Mouse (Mus musculus) embryonic stem cell, embryonic (primary cell): Measurements from ENCODE around the gene Bst1.

Source experiments
- CTCF ChIA-PET, 4 experiments: fragments of 300-600 bp in 2 of 4; fragments of 350-600 bp in 2 of 4; sonication (Branson Sonifier 250); formaldehyde crosslinking; loops; one replicate each; lab custom pipeline; 2022; ENCODE audit warnings: inconsistent platforms in 2 of 4; lab: Charles Lee
- POLR2A ChIA-PET, 4 experiments: fragments of 300-600 bp in 2 of 4; fragments of 350-600 bp in 2 of 4; sonication (Branson Sonifier 250); formaldehyde crosslinking; loops; one replicate each; lab custom pipeline; 2022; ENCODE audit warnings: antibody characterized with exemption in 4 of 4, inconsistent platforms in 1 of 4; lab: Charles Lee

Bst1 gene

GRCm38 (mm10) chr5:43841144-43842010 lies 22.7 kb downstream of the Bst1 start:
- CTCF ChIA-PET: interaction anchor here (0.6 to 3.0 kb wide), 10 partner anchors 8 to 511 kb away, joined by 3 to 18 read pairs (median 4); partner anchors contain the start of gene Cd38 (in 1 of the 4)
- POLR2A ChIA-PET: interaction anchor here in 2 of 4 experiments (0.6 to 0.9 kb wide), 4 partner anchors 10 to 802 kb away, joined by 3 to 4 read pairs (median 3); no protein-coding TSS in a partner anchor

GRCm38 (mm10) chr5:43842011-43842285 lies 23.3 kb downstream of the Bst1 start:
- POLR2A ChIA-PET: no interaction called here
- CTCF ChIA-PET: interaction anchor here in 2 of 4 experiments (0.8 to 3.0 kb wide), 3 partner anchors 8 to 262 kb away, joined by 3 to 18 read pairs (median 3); no protein-coding TSS in a partner anchor

GRCm38 (mm10) chr5:43842576-43843155 lies 24.0 kb downstream of the Bst1 start:
- POLR2A ChIA-PET: no interaction called here
- CTCF ChIA-PET: no interaction called here

- ChIA-PET POLR2A (interaction anchor here in 1 of 4 experiments (0.6 kb wide), 1 partner anchor 76 kb away, joined by 3 read pairs; no protein-coding TSS in a partner anchor), CTCF (interaction anchor here in 1 of 4 experiments (0.6 kb wide), 1 partner anchor 24 kb away, joined by 4 read pairs; no protein-coding TSS in a partner anchor)
Observed at GRCm38 (mm10) chr5:43845083-43845482, 26.4 kb downstream of the Bst1 start.

- POLR2A ChIA-PET: interaction anchor here in 1 of 4 experiments (0.6 kb wide), 1 partner anchor 76 kb away, joined by 3 read pairs; no protein-coding TSS in a partner anchor
Observed at GRCm38 (mm10) chr5:43845646-43846045, 27.0 kb downstream of the Bst1 start.

GRCm38 (mm10) chr5:43846227-43846626 lies 27.5 kb downstream of the Bst1 start:
- ChIA-PET POLR2A (interaction anchor here in 2 of 4 experiments (0.6 to 0.8 kb wide), 2 partner anchors 23 to 64 kb away, joined by 3 read pairs; no protein-coding TSS in a partner anchor), CTCF (interaction anchor here in 1 of 4 experiments (1.2 kb wide), 1 partner anchor 78 kb away, joined by 4 read pairs; no protein-coding TSS in a partner anchor)

More at GRCm38 (mm10) chr5:43845646-43846045, 27.0 kb downstream of the Bst1 start:
- CTCF ChIA-PET: no interaction called here

- POLR2A ChIA-PET: interaction anchor here in 1 of 4 experiments (0.7 to 1.2 kb wide), 2 partner anchors 10 to 22 kb away, joined by 3 to 5 read pairs; no protein-coding TSS in a partner anchor
- CTCF ChIA-PET: no interaction called here
Observed at GRCm38 (mm10) chr5:43847555-43847954, 28.9 kb downstream of the Bst1 start.

GRCm38 (mm10) chr5:43848275-43848674 lies 29.6 kb downstream of the Bst1 start:
- ChIA-PET POLR2A (interaction anchor here in 1 of 4 experiments (1.1 kb wide), 1 partner anchor 22 kb away, joined by 3 read pairs; no protein-coding TSS in a partner anchor), CTCF (no interaction called here)

- POLR2A ChIA-PET: interaction anchor here in 2 of 4 experiments (1.1 to 2.1 kb wide), 2 partner anchors 11 to 16 kb away, joined by 3 to 4 read pairs; no protein-coding TSS in a partner anchor
- CTCF ChIA-PET: interaction anchor here in 1 of 4 experiments (0.6 kb wide), 1 partner anchor 12 kb away, joined by 7 read pairs; no protein-coding TSS in a partner anchor
Observed at GRCm38 (mm10) chr5:43853096-43853867, 34.6 kb downstream of the Bst1 start.

GRCm38 (mm10) chr5:43853868-43854488 lies 35.3 kb downstream of the Bst1 start:
- ChIA-PET POLR2A (interaction anchor here in 2 of 4 experiments (0.6 to 2.1 kb wide), 3 partner anchors 10 to 128 kb away, joined by 3 to 4 read pairs (median 3); no protein-coding TSS in a partner anchor), CTCF (interaction anchor here in 1 of 4 experiments (0.6 kb wide), 1 partner anchor 11 kb away, joined by 7 read pairs; no protein-coding TSS in a partner anchor)

- CTCF ChIA-PET: no interaction called here
Observed at GRCm38 (mm10) chr5:43855769-43856168, 37.1 kb downstream of the Bst1 start.

GRCm38 (mm10) chr5:43859663-43860062 lies 41.0 kb downstream of the Bst1 start:
- ChIA-PET POLR2A (interaction anchor here in 3 of 4 experiments (0.5 to 2.7 kb wide), 6 partner anchors 10 to 76 kb away, joined by 3 to 28 read pairs (median 8); partner anchors contain the start of gene Cd38 (in 1 of the 3)), CTCF (interaction anchor here in 1 of 4 experiments (0.6 kb wide), 1 partner anchor 47 kb away, joined by 4 read pairs; no protein-coding TSS in a partner anchor)

More at GRCm38 (mm10) chr5:43855769-43856168, 37.1 kb downstream of the Bst1 start:
- POLR2A ChIA-PET: interaction anchor here in 1 of 4 experiments (0.7 kb wide), 1 partner anchor 99 kb away, joined by 3 read pairs; no protein-coding TSS in a partner anchor

GRCm38 (mm10) chr5:43860096-43860495 lies 41.4 kb downstream of the Bst1 start:
- ChIA-PET CTCF (interaction anchor here in 2 of 4 experiments (0.6 to 1.0 kb wide), 2 partner anchors 32 to 34 kb away, joined by 3 read pairs; no protein-coding TSS in a partner anchor), POLR2A (interaction anchor here in 3 of 4 experiments (0.5 to 2.7 kb wide), 9 partner anchors 9 to 363 kb away, joined by 3 to 28 read pairs (median 6); partner anchors contain the start of gene Cd38 (in 1 of the 3))

GRCm38 (mm10) chr5:43860670-43861431 lies 42.2 kb downstream of the Bst1 start:
- CTCF ChIA-PET: interaction anchor here in 2 of 4 experiments (0.6 to 1.0 kb wide), 3 partner anchors 32 to 1499 kb away, joined by 3 read pairs; no protein-coding TSS in a partner anchor
- POLR2A ChIA-PET: interaction anchor here (0.7 to 2.7 kb wide), 10 partner anchors 8 to 362 kb away, joined by 3 to 28 read pairs (median 5); partner anchors contain the start of gene Cd38 (in 1 of the 4)

- POLR2A ChIA-PET: interaction anchor here in 2 of 4 experiments (0.6 to 1.5 kb wide), 2 partner anchors 10 to 1776 kb away, joined by 4 to 5 read pairs; partner anchors contain the start of gene Fam184b (in 1 of the 2)
Observed at GRCm38 (mm10) chr5:43863642-43864041, 45.0 kb downstream of the Bst1 start.

GRCm38 (mm10) chr5:43865316-43865715 lies 46.6 kb downstream of the Bst1 start:
- POLR2A ChIA-PET: interaction anchor here in 3 of 4 experiments (0.6 to 1.5 kb wide), 10 partner anchors 12 to 202 kb away, joined by 3 to 4 read pairs (median 3); no protein-coding TSS in a partner anchor

More at GRCm38 (mm10) chr5:43863642-43864041, 45.0 kb downstream of the Bst1 start:
- CTCF ChIA-PET: no interaction called here

More at GRCm38 (mm10) chr5:43865316-43865715, 46.6 kb downstream of the Bst1 start:
- CTCF ChIA-PET: interaction anchor here in 1 of 4 experiments (0.6 kb wide), 1 partner anchor 12 kb away, joined by 7 read pairs; no protein-coding TSS in a partner anchor
